Mouse (Mus musculus) MEL (cell line): ENCODE measurements around the gene Tmem45a2.

Experiments used
- BHLHE40 ChIP-seq: IDR thresholded peaks from 2 replicates; pipeline ENCODE4 v1.6.1; 2012; ENCODE audit warnings: low read depth, mild to moderate bottlenecking, inconsistent platforms, low read length, improper control_type of control experiment, borderline replicate concordance
- CTCF ChIP-seq, 3 experiments: IDR thresholded peaks in 2 of 3; conservative IDR thresholded peaks in 1 of 3; 2 replicates each; pipeline ENCODE4 v1.5.1; 2011 to 2012; ENCODE audit warnings: low read length in 3 of 3, low read depth in 2 of 3, mild to moderate bottlenecking in 2 of 3, improper control_type of control experiment in 1 of 3, inconsistent platforms in 1 of 3, mixed read lengths in 1 of 3, moderate library complexity in 1 of 3; ENCODE audit not compliant: control insufficient read depth in 1 of 3, insufficient read depth in 1 of 3, poor library complexity in 1 of 3, severe bottlenecking in 1 of 3
- EP300 ChIP-seq, 2 experiments: IDR thresholded peaks; 2 replicates each; pipeline ENCODE4 v1.6.1; 2011; ENCODE audit warnings: improper control_type of control experiment in 2 of 2, low read length in 2 of 2, low read depth in 1 of 2, mild to moderate bottlenecking in 1 of 2
- GABPA ChIP-seq: IDR thresholded peaks from 2 replicates; pipeline ENCODE4 v1.6.1; 2012; ENCODE audit warnings: low read depth, mild to moderate bottlenecking, inconsistent platforms, low read length, improper control_type of control experiment, moderate library complexity
- JUND ChIP-seq: IDR thresholded peaks from 2 replicates; pipeline ENCODE4 v1.6.1; 2011; ENCODE audit warnings: low read depth, mild to moderate bottlenecking, improper control_type of control experiment, low read length
- POLR2A ChIP-seq, 2 experiments: IDR thresholded peaks; 2 replicates each; pipeline ENCODE4 v1.6.1; 2011 to 2012; ENCODE audit warnings: low read length in 2 of 2, mild to moderate bottlenecking in 2 of 2, control low read depth in 1 of 2, improper control_type of control experiment in 1 of 2, low read depth in 1 of 2, moderate library complexity in 1 of 2; ENCODE audit not compliant: control insufficient read depth in 1 of 2, insufficient read depth in 1 of 2, poor library complexity in 1 of 2
- POLR2AphosphoS5 ChIP-seq: IDR thresholded peaks from 2 replicates; pipeline ENCODE4 v1.6.1; 2012; ENCODE audit warnings: low read depth, borderline replicate concordance, mild to moderate bottlenecking, inconsistent platforms, low read length, moderate library complexity, mixed read lengths
- RCOR1 ChIP-seq: IDR thresholded peaks from 2 replicates; pipeline ENCODE4 v1.6.1; 2012; ENCODE audit warnings: low read depth, mild to moderate bottlenecking, inconsistent platforms, low read length, improper control_type of control experiment
- USF1 ChIP-seq: IDR thresholded peaks from 2 replicates; pipeline ENCODE4 v1.6.1; 2014; ENCODE audit warnings: low read depth, mild to moderate bottlenecking, inconsistent platforms, low read length, improper control_type of control experiment, moderate library complexity
- ZNF384 ChIP-seq: IDR thresholded peaks from 2 replicates; pipeline ENCODE4 v1.6.1; 2012; ENCODE audit warnings: low read depth, mild to moderate bottlenecking, inconsistent platforms, low read length, improper control_type of control experiment

DNA sequence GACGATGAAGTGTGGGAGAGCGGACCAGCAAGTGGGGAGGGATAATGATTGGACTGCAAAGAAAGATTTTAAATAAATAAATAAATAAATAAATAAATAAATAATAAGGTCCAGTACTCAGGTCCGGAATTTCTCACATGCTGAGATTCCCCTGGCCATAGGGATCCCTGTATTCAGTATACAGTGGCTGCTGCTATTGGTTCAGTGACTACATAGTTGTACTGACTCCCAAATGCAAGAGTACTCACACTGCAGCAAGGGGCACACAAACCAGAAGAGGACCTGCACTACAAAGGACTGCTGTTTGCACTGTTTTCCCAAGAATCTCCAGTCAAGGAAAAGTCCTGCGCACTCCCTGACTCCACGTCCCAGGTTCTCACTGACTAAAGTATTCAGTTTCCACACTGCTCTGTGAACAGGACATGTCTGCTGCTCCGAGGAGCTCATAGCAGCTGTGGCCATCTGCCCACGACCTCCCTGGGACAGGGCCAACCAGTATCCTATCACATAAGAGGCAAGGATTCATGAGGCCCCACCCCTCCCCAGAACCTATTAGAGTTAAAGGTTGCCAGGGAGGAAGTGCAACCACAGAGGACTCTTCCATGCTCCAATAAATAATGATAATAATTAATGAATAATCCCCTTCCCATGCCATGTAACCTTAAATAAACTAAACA is 27.4 kb upstream of the Tmem45a2 start:
- TF ChIP-seq RCOR1 (no peak), CTCF (IDR thresholded peaks at IDR 0.05 in 2 of 3, conservative IDR thresholded peaks at IDR 0.05 in 1 of 3; ENCODE audit: control insufficient read depth in 1 of 3, insufficient read depth in 1 of 3, low read depth in 2 of 3, low read length in 3 of 3, poor library complexity in 1 of 3, severe bottlenecking in 1 of 3) (no peak), BHLHE40 (no peak), POLR2A (IDR thresholded peaks at IDR 0.05; ENCODE audit: control insufficient read depth in 1 of 2, insufficient read depth in 1 of 2, low read depth in 1 of 2, low read length in 2 of 2, poor library complexity in 1 of 2) (no peak), ZNF384 (no peak), POLR2AphosphoS5 (no peak), USF1 (no peak), JUND (no peak), GABPA (no peak), EP300 (IDR thresholded peaks at IDR 0.05; ENCODE audit: low read depth in 1 of 2, low read length in 2 of 2) (no peak)
